Mouse (Mus musculus) MEL (cell line): Measurements from ENCODE around the gene Adamtsl4. TPM values are rescaled to one million over a fixed set of nuclear protein-coding genes. Genes with fewer than 3 reads are reported as not detected.

Experiments
- DNase-seq: peaks from one replicate; pipeline ENCODE4 v3.0.0; 2011; ENCODE audit warnings: low read depth, low spot score
- H3K27ac ChIP-seq: 2 replicates; pipeline ENCODE4 v1.5.1; 2012; ENCODE audit warnings: low read depth, mild to moderate bottlenecking, control low read depth, low read length, moderate library complexity; ENCODE audit not compliant: control insufficient read depth
- H3K27me3 ChIP-seq, 2 experiments: fragments of 150-350 bp in 1 of 2; sonication (generic) in 1 of 2; 2 replicates each; pipeline ENCODE4 v1.6.1; 2012; ENCODE audit warnings: low read length in 2 of 2, mild to moderate bottlenecking in 2 of 2, improper control_type of control experiment in 1 of 2, moderate library complexity in 1 of 2; ENCODE audit not compliant: insufficient read depth in 2 of 2, control insufficient read depth in 1 of 2
- H3K36me3 ChIP-seq, 2 experiments: 2 replicates each; pipeline ENCODE4 v1.6.1; 2012 to 2014; ENCODE audit warnings: low read length in 2 of 2, improper control_type of control experiment in 1 of 2, inconsistent platforms in 1 of 2, mild to moderate bottlenecking in 1 of 2; ENCODE audit not compliant: insufficient read depth in 2 of 2, control insufficient read depth in 1 of 2
- H3K4me1 ChIP-seq, 2 experiments: fragments of 150-350 bp in 1 of 2; sonication (generic) in 1 of 2; 2 replicates each; pipeline ENCODE4 v1.6.1; 2012; ENCODE audit warnings: low read length in 2 of 2, improper control_type of control experiment in 1 of 2, mild to moderate bottlenecking in 1 of 2; ENCODE audit not compliant: insufficient read depth in 2 of 2, control insufficient read depth in 1 of 2
- H3K4me3 ChIP-seq, 2 experiments: fragments of 150-350 bp in 1 of 2; sonication (generic) in 1 of 2; 2 replicates each; pipeline ENCODE4 v1.5.1; 2012; ENCODE audit warnings: low read depth in 2 of 2, low read length in 2 of 2, mild to moderate bottlenecking in 2 of 2, moderate library complexity in 2 of 2, control low read depth in 1 of 2, improper control_type of control experiment in 1 of 2; ENCODE audit not compliant: control insufficient read depth in 1 of 2, insufficient read depth in 1 of 2
- H3K79me2 ChIP-seq: 2 replicates; pipeline ENCODE4 v1.6.1; 2012; ENCODE audit warnings: mild to moderate bottlenecking, low read length, moderate library complexity; ENCODE audit not compliant: control insufficient read depth, poor library complexity, insufficient read depth
- H3K9ac ChIP-seq: 2 replicates; pipeline ENCODE4 v1.6.1; 2012; ENCODE audit warnings: low read depth, mild to moderate bottlenecking, control low read depth, low read length, moderate library complexity; ENCODE audit not compliant: control insufficient read depth, poor library complexity, severe bottlenecking
- H3K9me3 ChIP-seq: fragments of 150-350 bp; sonication (generic); replicated peaks from 2 replicates; pipeline ENCODE4 v1.6.1; 2012; ENCODE audit warnings: mild to moderate bottlenecking, low read length, improper control_type of control experiment, moderate library complexity; ENCODE audit not compliant: insufficient read depth
- CTCF ChIP-seq, 3 experiments: IDR thresholded peaks in 2 of 3; conservative IDR thresholded peaks in 1 of 3; 2 replicates each; pipeline ENCODE4 v1.5.1; 2011 to 2012; ENCODE audit warnings: low read length in 3 of 3, low read depth in 2 of 3, mild to moderate bottlenecking in 2 of 3, improper control_type of control experiment in 1 of 3, inconsistent platforms in 1 of 3, mixed read lengths in 1 of 3, moderate library complexity in 1 of 3; ENCODE audit not compliant: control insufficient read depth in 1 of 3, insufficient read depth in 1 of 3, poor library complexity in 1 of 3, severe bottlenecking in 1 of 3
- ELF1 ChIP-seq: IDR thresholded peaks from 2 replicates; pipeline ENCODE4 v1.6.1; 2014; ENCODE audit warnings: low read depth, mild to moderate bottlenecking, inconsistent platforms, low read length, improper control_type of control experiment, moderate library complexity
- HCFC1 ChIP-seq: IDR thresholded peaks from 2 replicates; pipeline ENCODE4 v1.6.1; 2012; ENCODE audit warnings: low read depth, mild to moderate bottlenecking, inconsistent platforms, low read length, improper control_type of control experiment, moderate library complexity
- JUND ChIP-seq: IDR thresholded peaks from 2 replicates; pipeline ENCODE4 v1.6.1; 2011; ENCODE audit warnings: low read depth, mild to moderate bottlenecking, improper control_type of control experiment, low read length
- MAX ChIP-seq: IDR thresholded peaks from 2 replicates; pipeline ENCODE4 v1.6.1; 2011; ENCODE audit warnings: low read length, improper control_type of control experiment
- MAZ ChIP-seq: IDR thresholded peaks from 2 replicates; pipeline ENCODE4 v1.6.1; 2012; ENCODE audit warnings: low read depth, mild to moderate bottlenecking, inconsistent platforms, low read length, improper control_type of control experiment
- MEF2A ChIP-seq: IDR thresholded peaks from 2 replicates; pipeline ENCODE4 v1.6.1; 2014; ENCODE audit warnings: low read depth, mild to moderate bottlenecking, inconsistent platforms, low read length, improper control_type of control experiment; ENCODE audit not compliant: poor library complexity, insufficient replicate concordance, severe bottlenecking; ENCODE audit errors: extremely low read depth
- MXI1 ChIP-seq: IDR thresholded peaks from 2 replicates; pipeline ENCODE4 v1.6.1; 2011; ENCODE audit warnings: mild to moderate bottlenecking, low read depth, low read length, improper control_type of control experiment
- POLR2A ChIP-seq, 2 experiments: IDR thresholded peaks; 2 replicates each; pipeline ENCODE4 v1.6.1; 2011 to 2012; ENCODE audit warnings: low read length in 2 of 2, mild to moderate bottlenecking in 2 of 2, control low read depth in 1 of 2, improper control_type of control experiment in 1 of 2, low read depth in 1 of 2, moderate library complexity in 1 of 2; ENCODE audit not compliant: control insufficient read depth in 1 of 2, insufficient read depth in 1 of 2, poor library complexity in 1 of 2
- POLR2AphosphoS2 ChIP-seq: IDR thresholded peaks from 2 replicates; pipeline ENCODE4 v1.6.1; 2011; ENCODE audit warnings: low read length, improper control_type of control experiment
- RAD21 ChIP-seq: IDR thresholded peaks from 2 replicates; pipeline ENCODE4 v1.6.1; 2011; ENCODE audit warnings: mild to moderate bottlenecking, low read depth, low read length, improper control_type of control experiment
- RCOR1 ChIP-seq: IDR thresholded peaks from 2 replicates; pipeline ENCODE4 v1.6.1; 2012; ENCODE audit warnings: low read depth, mild to moderate bottlenecking, inconsistent platforms, low read length, improper control_type of control experiment
- SMC3 ChIP-seq: IDR thresholded peaks from 2 replicates; pipeline ENCODE4 v1.6.1; 2011; ENCODE audit warnings: low read depth, low read length, improper control_type of control experiment
- UBTF ChIP-seq: IDR thresholded peaks from 2 replicates; pipeline ENCODE4 v1.6.1; 2012; ENCODE audit warnings: low read depth, mild to moderate bottlenecking, inconsistent platforms, low read length, improper control_type of control experiment, moderate library complexity, borderline replicate concordance; ENCODE audit not compliant: insufficient read depth
- USF1 ChIP-seq: IDR thresholded peaks from 2 replicates; pipeline ENCODE4 v1.6.1; 2014; ENCODE audit warnings: low read depth, mild to moderate bottlenecking, inconsistent platforms, low read length, improper control_type of control experiment, moderate library complexity
- ZC3H11A ChIP-seq: IDR thresholded peaks from 2 replicates; pipeline ENCODE4 v1.6.1; 2012; ENCODE audit warnings: low read depth, mild to moderate bottlenecking, inconsistent platforms, low read length, improper control_type of control experiment
- ZKSCAN1 ChIP-seq: IDR thresholded peaks from 2 replicates; pipeline ENCODE4 v1.6.1; 2012; ENCODE audit warnings: low read depth, mild to moderate bottlenecking, inconsistent platforms, low read length, improper control_type of control experiment, moderate library complexity
- ZMIZ1 ChIP-seq: IDR thresholded peaks from 2 replicates; pipeline ENCODE4 v1.6.1; 2012; ENCODE audit warnings: low read depth, mild to moderate bottlenecking, inconsistent platforms, low read length, improper control_type of control experiment, moderate library complexity
- polyA plus RNA-seq, 2 experiments: library from polyadenylated mRNA; stranded (reverse) in 1 of 2; unstranded in 1 of 2; fragments of >175 nt in 1 of 2; fragments of >200 nt in 1 of 2; gene quantifications; 2 replicates each; pipeline versions ENCODE4 v1.2.1 to v1.2.4; 2012; ENCODE audit warnings: low replicate concordance in 2 of 2, low read depth in 1 of 2; ENCODE audit not compliant: insufficient read length in 2 of 2, insufficient read depth in 1 of 2, missing spikeins in 1 of 2
- total RNA-seq: library from RNA; depleted of rRNA; stranded (reverse); fragments of 300-350 nt; gene quantifications from 2 replicates; pipeline ENCODE4 v1.2.3, GENCODE M21; 2012

Gene Adamtsl4
- total and polyA plus RNA-seq, 3 experiments: 0.27 to 0.88 TPM; not detected in 1

DNA sequence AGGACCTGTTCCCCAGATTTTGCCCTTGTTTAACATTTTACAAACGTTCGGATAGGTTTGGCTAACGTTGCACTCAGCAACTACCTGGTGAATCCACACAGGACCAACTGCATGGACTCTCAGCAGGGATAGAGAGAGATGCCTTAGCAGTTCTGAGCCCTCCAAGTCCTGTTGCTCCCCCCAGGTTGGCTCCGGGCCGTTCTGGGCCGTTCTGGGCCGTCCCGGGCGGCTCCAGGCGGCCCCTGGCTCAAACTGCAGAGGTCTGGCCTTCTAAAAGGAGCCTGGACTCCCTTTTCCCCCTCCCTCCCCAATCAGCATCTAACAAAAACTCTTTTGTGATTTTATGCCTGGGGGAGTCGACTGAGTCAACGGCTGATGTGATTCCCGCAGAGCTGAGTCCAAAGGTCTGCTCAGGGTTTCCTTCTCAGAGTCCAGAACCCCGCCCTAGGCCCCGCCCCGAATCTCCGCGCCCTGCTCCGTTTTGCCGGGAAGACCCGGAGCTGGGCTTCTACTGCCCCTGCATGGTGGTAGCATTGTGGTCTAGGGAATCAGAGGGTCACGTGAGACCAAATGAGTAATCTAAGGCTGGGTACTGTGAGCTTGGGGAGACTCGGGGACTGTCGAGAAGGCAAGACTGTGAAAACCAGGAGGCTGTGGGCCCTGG, 14.3 kb upstream of the Adamtsl4 start:
- Histone ChIP-seq H3K36me3 (0 out of 4 replicates have a peak, but pooled peaks cover 0 to 3% of the 10 kb centered on the region in 2 experiments), H3K4me1 (peaks cover 0 to 3% of the 10 kb centered on the region in 2 experiments; a peak in 2 of 4 replicates), H3K9me3 (no peaks in the 10 kb centered on the region), H3K79me2 (no peaks in the 10 kb centered on the region), H3K4me3 (no peak overlapping the region), H3K27me3 (no peaks in the 10 kb centered on the region), H3K27ac (no peak overlapping the region), H3K9ac (no peak overlapping the region)
- TF ChIP-seq POLR2A (IDR thresholded peaks at IDR 0.05; ENCODE audit: control insufficient read depth in 1 of 2, insufficient read depth in 1 of 2, low read depth in 1 of 2, low read length in 2 of 2, poor library complexity in 1 of 2) (no peak), HCFC1 (no peak)
- DNase-seq: no peak

DNA sequence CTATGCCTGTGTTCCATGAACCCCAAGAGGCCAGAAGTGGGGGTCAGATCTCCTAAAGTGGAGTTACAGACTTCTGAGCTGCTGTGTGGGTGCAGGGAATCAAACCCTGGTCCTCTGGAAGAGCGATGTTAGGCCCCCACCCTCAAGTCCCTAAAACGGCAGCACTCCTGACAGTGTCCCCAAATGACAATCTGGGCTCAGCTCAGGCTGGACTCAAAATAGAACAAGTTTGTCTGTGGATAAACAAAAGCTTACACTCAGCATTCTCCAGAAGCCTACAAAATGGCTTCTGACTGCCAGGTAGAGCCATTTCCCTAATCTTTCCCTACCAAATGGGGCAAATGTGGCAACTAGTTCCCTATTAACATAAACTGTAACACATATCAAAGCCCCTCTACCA, 13.4 kb upstream of the Adamtsl4 start:
- H3K27me3 ChIP-seq: no peaks in the 10 kb centered on the region
- TF ChIP-seq JUND: no peak
- no peak for TF ChIP-seq ZC3H11A
- TF ChIP-seq ZMIZ1: no peak
- TF ChIP-seq POLR2AphosphoS2: no peak
- TF ChIP-seq UBTF: no peak
- no peak for TF ChIP-seq MXI1
- TF ChIP-seq RAD21: no peak
- no peak for TF ChIP-seq MEF2A
- TF ChIP-seq CTCF (IDR thresholded peaks at IDR 0.05 in 2 of 3, conservative IDR thresholded peaks at IDR 0.05 in 1 of 3; ENCODE audit: control insufficient read depth in 1 of 3, insufficient read depth in 1 of 3, low read depth in 2 of 3, low read length in 3 of 3, poor library complexity in 1 of 3, severe bottlenecking in 1 of 3): no peak
- TF ChIP-seq ELF1: no peak
- no peak for TF ChIP-seq USF1
- no peak for TF ChIP-seq MAX
- no peak for TF ChIP-seq MAZ
- no peak for TF ChIP-seq SMC3
- TF ChIP-seq ZKSCAN1: no peak
- no peak for TF ChIP-seq RCOR1
- peaks cover 0 to 3% of the 10 kb centered on the region in 2 experiments; a peak in 2 of 4 replicates for H3K4me1 ChIP-seq
- no peak overlapping the region for H3K4me3 ChIP-seq
- no peaks in the 10 kb centered on the region for H3K9me3 ChIP-seq
- no peak overlapping the region for H3K27ac ChIP-seq
- 0 out of 4 replicates have a peak, but pooled peaks cover 0 to 3% of the 10 kb centered on the region in 2 experiments for H3K36me3 ChIP-seq
- no peaks in the 10 kb centered on the region for H3K79me2 ChIP-seq
- DNase-seq: no peak
- no peak overlapping the region for H3K9ac ChIP-seq
